Mouse (Mus musculus) midbrain, embryonic 14.5 days (tissue): Measurements from ENCODE around the gene Il7r. TPM values are rescaled to one million over a fixed set of nuclear protein-coding genes. Genes with fewer than 3 reads are reported as not detected.

ENCODE experiments used
- ATAC-seq: fragments of 200-750 bp; cut with Nextera tagmentation; 2 replicates; pipeline ENCODE4 v1.8.0; 2017; ENCODE audit warnings: moderate number of reproducible peaks, moderate library complexity; ENCODE audit not compliant: low FRiP score, low TSS enrichment
- DNase-seq: peaks from one replicate; pipeline ENCODE4 v3.0.0-alpha.2; 2015
- H3K27ac ChIP-seq: fragments of 300-500 bp; sonication (generic); replicated peaks from 2 replicates; pipeline ENCODE4 v1.5.1; 2014; ENCODE audit warnings: mild to moderate bottlenecking, low read depth, low read length, moderate library complexity
- H3K27me3 ChIP-seq: fragments of 300-500 bp; sonication (generic); 2 replicates; pipeline ENCODE4 v1.6.1; 2014; ENCODE audit warnings: low read length, control low read depth, mixed read lengths; ENCODE audit not compliant: control insufficient read depth, insufficient read depth
- H3K36me3 ChIP-seq: fragments of 300-500 bp; sonication (generic); 2 replicates; pipeline ENCODE4 v1.6.1; 2014; ENCODE audit warnings: low read length, control low read depth; ENCODE audit not compliant: control insufficient read depth, insufficient read depth
- H3K4me1 ChIP-seq: fragments of 300-500 bp; sonication (generic); 2 replicates; pipeline ENCODE4 v1.6.1; 2014; ENCODE audit warnings: mild to moderate bottlenecking, antibody characterized with exemption, low read length, control low read depth; ENCODE audit not compliant: control insufficient read depth, insufficient read depth
- H3K4me2 ChIP-seq: fragments of 300-500 bp; sonication (generic); 2 replicates; pipeline ENCODE4 v1.6.1; 2014; ENCODE audit warnings: mild to moderate bottlenecking, low read length, moderate library complexity
- H3K4me3 ChIP-seq: fragments of 300-500 bp; sonication (generic); replicated peaks from 2 replicates; pipeline ENCODE4 v1.5.1; 2014; ENCODE audit warnings: low read depth, low read length
- H3K9ac ChIP-seq: fragments of 300-500 bp; sonication (generic); replicated peaks from 2 replicates; pipeline ENCODE4 v1.6.1; 2014; ENCODE audit warnings: mild to moderate bottlenecking, low read length, moderate library complexity
- H3K9me3 ChIP-seq: fragments of 300-500 bp; sonication (generic); 2 replicates; pipeline ENCODE4 v1.6.1; 2016; ENCODE audit warnings: low read length, control low read depth, mixed read lengths; ENCODE audit not compliant: control insufficient read depth
- WGBS: fragments of 180-500 bp; shearing (Covaris S2); extraction: QIAGEN DNeasy Blood & Tissue Kit; methylation state at CpG from one replicate; pipeline ENCODE4 v1.1.7; 2014; 5-methylcytosine and 5-hydroxymethylcytosine counted together
- polyA plus RNA-seq: library from polyadenylated mRNA; unstranded; fragments of >200 nt; fragmentation: Nextera tagmentation; extraction: Ambion mirVana; gene quantifications from 2 replicates; pipeline ENCODE4 v1.2.1, GENCODE M21; 2014

Gene Il7r
- polyA plus RNA-seq, 1 experiment from 2014 or later: not detected

GRCm38 (mm10) chr15:9523059-9523458, 6.9 kb downstream of the Il7r start:
- no peaks in the 10 kb centered on the region for H3K4me1 ChIP-seq
- DNase-seq (no peak), ATAC-seq (no peak)
- H3K36me3 ChIP-seq: no peaks in the 10 kb centered on the region
- H3K4me2 ChIP-seq: no peak overlapping the region
- H3K27ac ChIP-seq: no peak overlapping the region
- H3K9ac ChIP-seq: no peak overlapping the region
- no peaks in the 10 kb centered on the region for H3K27me3 ChIP-seq
- 95% methylated on average over 3 of the region's 3 CpGs for WGBS
- H3K4me3 ChIP-seq: no peak overlapping the region
- H3K9me3 ChIP-seq: no peaks in the 10 kb centered on the region

GRCm38 (mm10) chr15:9492077-9492476, 37.9 kb downstream of the Il7r start:
- Histone ChIP-seq H3K9ac (no peak overlapping the region), H3K4me2 (no peak overlapping the region), H3K27me3 (no peaks in the 10 kb centered on the region), H3K4me3 (no peak overlapping the region), H3K9me3 (no peaks in the 10 kb centered on the region), H3K36me3 (no peaks in the 10 kb centered on the region), H3K27ac (no peak overlapping the region), H3K4me1 (no peaks in the 10 kb centered on the region)
- 79% methylated on average over 3 of the region's 3 CpGs for WGBS
- ATAC-seq: no peak
- DNase-seq: no peak

GRCm38 (mm10) chr15:9489417-9490118, 40.4 kb downstream of the Il7r start:
- no peak overlapping the region for H3K9ac ChIP-seq
- no peaks in the 10 kb centered on the region for H3K4me1 ChIP-seq
- 92% methylated on average over 2 of the region's 2 CpGs for WGBS
- no peak overlapping the region for H3K4me2 ChIP-seq
- H3K4me3 ChIP-seq: no peak overlapping the region
- H3K9me3 ChIP-seq: no peaks in the 10 kb centered on the region
- no peak overlapping the region for H3K27ac ChIP-seq
- H3K27me3 ChIP-seq: no peaks in the 10 kb centered on the region
- no peak for DNase-seq
- ATAC-seq: no peak
- H3K36me3 ChIP-seq: no peaks in the 10 kb centered on the region

DNA sequence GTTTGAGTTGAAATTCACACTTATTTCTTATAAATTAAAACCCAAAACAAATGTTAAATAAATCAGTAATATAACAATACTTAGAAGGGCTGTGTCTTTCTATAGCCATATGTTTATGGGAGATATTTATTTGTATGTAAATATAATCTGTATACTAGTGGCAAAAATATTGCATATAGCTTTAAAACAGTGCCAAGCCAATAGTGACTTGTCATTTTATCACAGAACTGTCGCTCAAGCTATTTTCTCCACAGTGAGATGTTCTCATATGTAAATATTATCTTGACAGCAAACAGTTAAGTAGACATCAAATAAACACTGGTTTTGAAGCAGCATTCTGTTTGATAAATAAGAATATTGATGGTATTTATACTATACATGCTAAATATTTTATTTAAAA, 56.8 kb downstream of the Il7r start:
- no peak overlapping the region for H3K4me3 ChIP-seq
- no peak for ATAC-seq
- 89% methylated on average over 1 of the region's 1 CpGs for WGBS

DNA sequence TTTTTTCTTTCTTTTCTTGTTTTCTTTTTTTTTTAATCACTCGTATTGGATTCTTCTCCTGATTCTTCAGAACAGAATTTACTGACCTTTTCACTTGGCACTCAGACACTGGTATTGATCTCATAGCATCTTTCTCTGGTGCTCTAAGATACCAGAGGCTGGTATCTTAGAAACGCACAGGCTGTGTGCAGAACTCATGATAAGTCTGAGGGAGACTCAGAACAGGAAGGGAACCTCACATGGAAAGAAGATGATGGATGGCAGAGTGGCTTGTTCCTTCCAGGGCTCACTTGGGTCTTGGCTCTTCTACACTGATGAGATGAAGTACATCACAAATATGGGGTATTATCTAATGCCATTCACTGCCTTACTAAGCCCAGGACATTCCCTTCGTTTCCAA, 57.4 kb downstream of the Il7r start:
- Histone ChIP-seq H3K4me1 (no peaks in the 10 kb centered on the region), H3K4me2 (no peak overlapping the region), H3K27ac (no peak overlapping the region), H3K9me3 (no peaks in the 10 kb centered on the region), H3K9ac (no peak overlapping the region), H3K4me3 (no peak overlapping the region), H3K36me3 (no peaks in the 10 kb centered on the region), H3K27me3 (no peaks in the 10 kb centered on the region)
- ATAC-seq (no peak), DNase-seq (no peak)
- WGBS: 62% methylated on average over 3 of the region's 3 CpGs

More for the DNA sequence above, 56.8 kb downstream of the Il7r start:
- no peaks in the 10 kb centered on the region for H3K27me3 ChIP-seq
- H3K9ac ChIP-seq: no peak overlapping the region
- H3K9me3 ChIP-seq: no peaks in the 10 kb centered on the region
- no peak overlapping the region for H3K4me2 ChIP-seq
- H3K36me3 ChIP-seq: no peaks in the 10 kb centered on the region
- H3K4me1 ChIP-seq: no peaks in the 10 kb centered on the region
- no peak overlapping the region for H3K27ac ChIP-seq
- DNase-seq: no peak

GRCm38 (mm10) chr15:9472167-9472566, 57.8 kb downstream of the Il7r start:
- Histone ChIP-seq H3K27ac (no peak overlapping the region), H3K36me3 (no peaks in the 10 kb centered on the region), H3K9ac (no peak overlapping the region), H3K9me3 (no peaks in the 10 kb centered on the region), H3K4me1 (no peaks in the 10 kb centered on the region), H3K4me3 (no peak overlapping the region), H3K4me2 (no peak overlapping the region), H3K27me3 (no peaks in the 10 kb centered on the region)
- no peak for ATAC-seq
- no peak for DNase-seq
- WGBS: 81% methylated on average over 3 of the region's 3 CpGs

DNA sequence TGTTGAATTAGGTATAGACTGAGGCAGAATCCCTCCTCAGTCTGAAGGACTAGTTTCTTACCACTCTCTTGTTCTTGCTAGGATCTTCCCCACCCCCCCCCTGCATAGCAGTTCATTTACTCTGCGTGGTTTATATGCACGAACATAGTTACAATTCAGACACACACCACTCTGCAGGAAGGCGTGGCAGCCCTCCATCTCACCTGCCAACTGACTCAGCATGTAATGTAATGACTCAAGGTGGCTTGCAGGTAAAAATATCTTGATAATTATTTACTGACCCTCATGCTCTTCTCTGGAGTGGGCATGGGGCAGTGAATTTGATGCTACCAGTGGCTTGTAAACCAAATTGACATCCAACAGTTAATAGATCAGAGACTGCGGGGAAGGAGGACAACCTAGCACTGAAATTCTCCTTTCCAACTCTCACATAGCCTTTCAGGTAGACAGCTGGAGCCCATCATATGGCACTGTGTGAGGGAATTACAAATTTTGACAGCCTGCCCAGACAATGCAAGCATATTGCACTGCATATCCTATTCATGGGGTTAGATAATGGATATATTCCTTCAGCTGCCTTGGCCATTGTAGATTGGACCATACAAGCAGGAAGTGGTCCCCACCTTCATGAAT, 58.8 kb downstream of the Il7r start:
- Histone ChIP-seq H3K9me3 (no peaks in the 10 kb centered on the region), H3K4me1 (no peaks in the 10 kb centered on the region), H3K4me3 (no peak overlapping the region), H3K36me3 (no peaks in the 10 kb centered on the region), H3K9ac (no peak overlapping the region), H3K27me3 (no peaks in the 10 kb centered on the region), H3K4me2 (no peak overlapping the region), H3K27ac (no peak overlapping the region)
- 87% methylated on average over 4 of the region's 4 CpGs for WGBS
- ATAC-seq (no peak), DNase-seq (no peak)

GRCm38 (mm10) chr15:9464039-9464438, 65.9 kb downstream of the Il7r start:
- ATAC-seq: no peak
- Histone ChIP-seq H3K27me3 (no peaks in the 10 kb centered on the region), H3K27ac (no peak overlapping the region), H3K4me3 (no peak overlapping the region), H3K4me1 (no peaks in the 10 kb centered on the region), H3K36me3 (no peaks in the 10 kb centered on the region), H3K9me3 (no peaks in the 10 kb centered on the region), H3K9ac (no peak overlapping the region), H3K4me2 (no peak overlapping the region)
- DNase-seq: no peak
- 52% methylated on average over 1 of the region's 1 CpGs for WGBS

GRCm38 (mm10) chr15:9463521-9464027, 66.4 kb downstream of the Il7r start:
- WGBS: 74% methylated on average over 7 of the region's 7 CpGs

More at GRCm38 (mm10) chr15:9463521-9464027, 66.4 kb downstream of the Il7r start:
- DNase-seq (no peak), ATAC-seq (no peak)
- no peak overlapping the region for H3K4me2 ChIP-seq
- no peak overlapping the region for H3K4me3 ChIP-seq
- H3K36me3 ChIP-seq: no peaks in the 10 kb centered on the region
- H3K9me3 ChIP-seq: no peaks in the 10 kb centered on the region
- H3K4me1 ChIP-seq: no peaks in the 10 kb centered on the region
- no peaks in the 10 kb centered on the region for H3K27me3 ChIP-seq
- no peak overlapping the region for H3K9ac ChIP-seq
- H3K27ac ChIP-seq: no peak overlapping the region
